8 mouse cellular contexts compared by ENCODE assay signal in the genomic region with DNA sequence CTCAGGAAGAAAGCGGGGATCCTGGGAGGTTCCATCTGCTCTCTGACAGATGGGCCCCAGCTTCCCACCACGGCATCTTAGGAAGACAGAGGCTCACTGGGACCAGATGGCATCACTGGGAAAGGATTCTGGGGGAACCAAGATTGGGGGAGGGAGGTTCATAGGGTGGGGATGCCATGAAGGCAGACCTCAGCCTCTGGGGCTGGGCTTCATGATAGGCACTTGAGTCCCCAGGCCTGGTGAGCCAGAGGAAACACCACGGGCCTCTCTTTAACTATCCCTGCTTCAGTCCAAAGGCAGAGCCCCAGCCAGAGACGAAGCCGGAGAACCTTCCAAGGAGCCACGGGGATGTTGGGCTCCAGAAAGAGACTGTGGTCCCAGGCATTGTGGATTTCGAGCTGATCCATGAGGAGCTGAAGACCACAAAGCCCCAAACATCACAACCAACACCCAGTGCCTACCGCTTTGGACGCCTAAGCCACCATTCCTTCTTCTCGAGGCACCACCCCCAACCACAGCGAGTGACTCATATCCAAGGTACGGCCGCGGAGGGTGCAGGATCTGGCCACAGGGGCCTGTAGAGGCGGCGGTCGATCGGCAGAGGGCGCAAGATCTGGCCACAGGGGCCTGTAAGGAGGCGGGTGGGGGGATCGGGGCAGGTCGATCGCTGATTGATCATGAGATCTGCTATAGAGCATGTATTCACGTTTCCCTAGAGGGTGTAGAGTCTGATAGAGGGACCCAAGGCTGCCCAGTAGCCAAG. TPM values are rescaled to one million over a fixed set of nuclear protein-coding genes. Genes with fewer than 3 reads are reported as not detected.
DNase-seq lines count a peak whose midpoint lies in the region; ATAC-seq and TF ChIP-seq lines count a peak whose summit lies in the region.

No protein-coding gene starts in this region.

- WGBS in forebrain, embryonic 16.5 days, result 15% methylated on average over 24 of the region's 24 CpGs

- no peak for ATAC-seq in forebrain, embryonic 16.5 days
- peak; percentile 95 for ATAC-seq in megakaryocyte progenitor cell, adult 5-6 weeks (replicated peaks; ENCODE audit: poor library complexity)

- no peak overlapping the region for H3K9ac ChIP-seq in forebrain, embryonic 16.5 days (replicated peaks; ENCODE audit: low read depth, low read length)

- peak; percentile 16 for DNase-seq in right cerebral cortex, adult 18-20 months
- no peak for DNase-seq in right cerebral cortex, postnatal 4 days
- peak; percentile 87 for DNase-seq in cerebellum, adult 11 months
- DNase-seq in layer of hippocampus, adult 2 months (ENCODE audit: low spot score in 2 of 2), result peak; percentile 37 to 63
- DNase-seq in telencephalon, adult 2 months (ENCODE audit: low read depth, low spot score), result peak; percentile 62
- DNase-seq in gastrocnemius, postnatal 10 days, result no peak

- no peaks in the 10 kb centered on the region for H3K27me3 ChIP-seq in forebrain, embryonic 16.5 days (replicated peaks; ENCODE audit: control insufficient read depth, insufficient read depth, low read length)

- no peaks in the 10 kb centered on the region for H3K36me3 ChIP-seq in forebrain, embryonic 16.5 days (ENCODE audit: control insufficient read depth, insufficient read depth)

- no peak overlapping the region for H3K4me3 ChIP-seq in forebrain, embryonic 16.5 days (replicated peaks; ENCODE audit: low read length)
- peak overlapping the region; percentile 36 for H3K4me3 ChIP-seq in layer of hippocampus, adult 2 months

- TF ChIP-seq CTCF in layer of hippocampus, adult 2 months (conservative IDR thresholded peaks at IDR 0.05), result peak; percentile 62

- no peak overlapping the region; the same call in 1 of the 2 replicates for H3K27ac ChIP-seq in forebrain, embryonic 16.5 days (ENCODE audit: low read length)
- peak overlapping the region; percentile 69 for H3K27ac ChIP-seq in layer of hippocampus, adult 2 months

- no peaks in the 10 kb centered on the region for H3K9me3 ChIP-seq in forebrain, embryonic 16.5 days (ENCODE audit: control insufficient read depth, low read length)

- peaks cover 3% of the 10 kb centered on the region; the same call in 1 of the 2 replicates for H3K4me1 ChIP-seq in forebrain, embryonic 16.5 days (replicated peaks; ENCODE audit: control insufficient read depth, insufficient read depth, low read length)

- H3K4me2 ChIP-seq in forebrain, embryonic 16.5 days (ENCODE audit: low read length), result 0 out of 2 replicates have a peak overlapping the region, but pooled peaks have one; percentile 18

RNA-seq across cellular contexts. Expression of a gene that starts 3.9 kb away (rescaled TPM):
- polyA plus RNA-seq in forebrain, embryonic 16.5 days (2015; fragmentation: Nextera tagmentation; extraction: Ambion mirVana), result 1.3 and 1.5 TPM in 2 replicates
- 10 to 100 TPM in 1 of 2 experiments, 1 to 10 TPM in 1; 8.5 to 10.6 TPM for total RNA-seq in layer of hippocampus, adult 2 months (2021)
- total RNA-seq in megakaryocyte progenitor cell, adult 5-6 weeks (2015), result not detected in 2 replicates
- total RNA-seq in megakaryocyte progenitor cell, adult 5-6 weeks (2017), result not detected in 2 replicates
- total RNA-seq in gastrocnemius, postnatal 10 days (2021), result not detected

RNA-seq across cellular contexts. Expression of a gene that starts 28.1 kb away (rescaled TPM):
- 64.0 and 69.2 TPM in 2 replicates for polyA plus RNA-seq in forebrain, embryonic 16.5 days (2015; fragmentation: Nextera tagmentation; extraction: Ambion mirVana)
- total RNA-seq in layer of hippocampus, adult 2 months (2021), result 10 to 100 TPM; 25.5 to 25.8 TPM
- 29.0 and 31.6 TPM in 2 replicates for total RNA-seq in megakaryocyte progenitor cell, adult 5-6 weeks (2015)
- total RNA-seq in megakaryocyte progenitor cell, adult 5-6 weeks (2017), result 23.3 and 24.6 TPM in 2 replicates
- total RNA-seq in gastrocnemius, postnatal 10 days (2021), result 10 to 100 TPM; 16.6 to 19.5 TPM

Comparison
In these comparisons a context has a peak if more than half of its experiments do, and no peak if none do; other contexts are left out.
1. DNase-seq: peak in right cerebral cortex, adult 18-20 months (single experiment), cerebellum, adult 11 months (single experiment), layer of hippocampus, adult 2 months (2 of 2) and telencephalon, adult 2 months (single experiment); none in right cerebral cortex, postnatal 4 days (single experiment) and gastrocnemius, postnatal 10 days (single experiment).
2. RNA of a gene that starts 3.9 kb away (total RNA-seq): 8.5 to 10.6 TPM in layer of hippocampus, adult 2 months; not detected in megakaryocyte progenitor cell, adult 5-6 weeks and not detected in gastrocnemius, postnatal 10 days; every median in the first group is over 4 times any median in the second.